Comparison of ENCODE assay signal across 16 mouse cellular contexts in genomic region chr1:90201246-90201645, GRCm38 (mm10). TPM values are rescaled to one million over a fixed set of nuclear protein-coding genes. Genes with fewer than 3 reads are reported as not detected.
"Had no signal": no experiment of that assay in that cellular context is flagged by ENCODE, and none has a peak within 500 bp of the region (broad histone marks: within the 10 kb centered on the region; RNA-seq: fewer than 3 reads in every experiment).

No protein-coding gene starts in this region.

- H3K4me1 ChIP-seq: liver, embryonic 15.5 days had no signal

- H3K9me3 ChIP-seq: limb, embryonic 13.5 days; liver, embryonic 15.5 days; neural tube, embryonic 13.5 days had no signal

- H3K36me3 ChIP-seq: limb, embryonic 13.5 days; liver, embryonic 15.5 days; neural tube, embryonic 13.5 days had no signal

- H3K4me3 ChIP-seq: layer of hippocampus, adult 2 months; limb, embryonic 13.5 days; liver, embryonic 15.5 days; neural tube, embryonic 13.5 days had no signal

- DNase-seq: lung, embryonic 14.5 days; lung, postnatal 36 days; retina, postnatal 1 day; right cerebral cortex, postnatal 4 days; spleen, adult 18-20 months; thymus, adult 18-20 months; thymus, postnatal 14 days had no signal

- H3K27ac ChIP-seq: kidney, postnatal 0 days; layer of hippocampus, adult 2 months; limb, embryonic 13.5 days; liver, embryonic 15.5 days; neural tube, embryonic 13.5 days had no signal

- H3K9ac ChIP-seq: limb, embryonic 13.5 days; liver, embryonic 15.5 days; lung, embryonic 14.5 days; neural tube, embryonic 13.5 days had no signal

- H3K4me2 ChIP-seq: limb, embryonic 13.5 days; liver, embryonic 15.5 days; lung, embryonic 14.5 days; neural tube, embryonic 13.5 days had no signal

- ATAC-seq: midbrain, embryonic 16.5 days had no signal

RNA-seq across cellular contexts. Expression of gene Ackr3, which starts 2.5 kb away (rescaled TPM):
- total RNA-seq: megakaryocyte, adult 5-6 weeks had no signal

RNA-seq across cellular contexts. Expression of gene Iqca, which starts 48.0 kb away (rescaled TPM):
- total RNA-seq: liver, adult 2 months; megakaryocyte, adult 5-6 weeks had no signal
- polyA plus RNA-seq: liver, adult 2 months; neural tube, embryonic 13.5 days; stomach, embryonic 14.5 days had no signal
